ENCODE assay signal across 9 mouse cellular contexts in genomic region chr7:120865832-120866231, GRCm38 (mm10). TPM values are rescaled to one million over a fixed set of nuclear protein-coding genes. Genes with fewer than 3 reads are reported as not detected.
DNase-seq lines count a peak whose midpoint lies in the region; ATAC-seq and TF ChIP-seq lines count a peak whose summit lies in the region.
"Had no signal": no experiment of that assay in that cellular context is flagged by ENCODE, and none has a peak within 500 bp of the region (broad histone marks: within the 10 kb centered on the region; RNA-seq: fewer than 3 reads in every experiment).

No protein-coding gene starts in this region.

- peaks cover 3% of the 10 kb centered on the region; the same call in 1 of the 2 replicates for H3K27me3 ChIP-seq in forebrain, embryonic 12.5 days
- no peaks in the 10 kb centered on the region for H3K27me3 ChIP-seq in forebrain, embryonic 16.5 days (replicated peaks; ENCODE audit: control insufficient read depth, insufficient read depth, low read length)
- no peaks in the 10 kb centered on the region for H3K27me3 ChIP-seq in heart, postnatal 0 days (ENCODE audit: control insufficient read depth, insufficient read depth, low read length)
- no peaks in the 10 kb centered on the region for H3K27me3 ChIP-seq in liver, embryonic 11.5 days (replicated peaks; ENCODE audit: control insufficient read depth, insufficient read depth, low read length)
- no peaks in the 10 kb centered on the region for H3K27me3 ChIP-seq in myocyte (ENCODE audit: control insufficient read depth, insufficient read depth, insufficient read length)
- H3K27me3 ChIP-seq: CH12.LX had no signal

- H3K9ac ChIP-seq in forebrain, embryonic 12.5 days: no peak overlapping the region
- H3K9ac ChIP-seq in forebrain, embryonic 16.5 days (replicated peaks; ENCODE audit: low read depth, low read length): no peak overlapping the region
- H3K9ac ChIP-seq in heart, postnatal 0 days (replicated peaks; ENCODE audit: low read depth, low read length): no peak overlapping the region; the same call in 1 of the 2 replicates
- H3K9ac ChIP-seq in liver, embryonic 11.5 days (ENCODE audit: low read depth, low read length): peak overlapping the region; percentile 48

- ATAC-seq in forebrain, embryonic 12.5 days (ENCODE audit: low FRiP score): no peak
- no peak for ATAC-seq in forebrain, embryonic 16.5 days
- peak; percentile 48 for ATAC-seq in common myeloid progenitor, adult 5-6 weeks (replicated peaks; ENCODE audit: low read depth, poor library complexity, severe bottlenecking)
- ATAC-seq in heart, postnatal 0 days (ENCODE audit: insufficient read depth, low read depth): peak; percentile 71
- ATAC-seq in liver, embryonic 11.5 days (replicated peaks; ENCODE audit: low FRiP score): peak; percentile 73

- H3K4me3 ChIP-seq in forebrain, embryonic 12.5 days (replicated peaks): no peak overlapping the region
- H3K4me3 ChIP-seq in forebrain, embryonic 16.5 days (replicated peaks; ENCODE audit: low read length): no peak overlapping the region
- H3K4me3 ChIP-seq in heart, postnatal 0 days (ENCODE audit: low read depth, low read length): no peak overlapping the region
- H3K4me3 ChIP-seq in liver, embryonic 11.5 days (ENCODE audit: low read depth, low read length): no peak overlapping the region
- H3K4me3 ChIP-seq in myocyte: no peak overlapping the region

- H3ac ChIP-seq in myocyte (ENCODE audit: control insufficient read depth, insufficient read length): no peak overlapping the region

- H3K79me2 ChIP-seq in myocyte (ENCODE audit: control insufficient read depth, insufficient read depth): peaks cover 10% of the 10 kb centered on the region

- no peak overlapping the region for H3K4me2 ChIP-seq in forebrain, embryonic 12.5 days
- H3K4me2 ChIP-seq in forebrain, embryonic 16.5 days (ENCODE audit: low read length): no peak overlapping the region
- no peak overlapping the region for H3K4me2 ChIP-seq in heart, postnatal 0 days (ENCODE audit: low read depth, low read length)
- H3K4me2 ChIP-seq in liver, embryonic 11.5 days: peak overlapping the region; percentile 24
- peak overlapping the region; percentile 72 for H3K4me2 ChIP-seq in myocyte (ENCODE audit: low read depth)

- 54% methylated on average over 4 of the region's 4 CpGs for WGBS in forebrain, embryonic 12.5 days
- 59% methylated on average over 4 of the region's 4 CpGs for whole genome bisulfite sequencing in forebrain, embryonic 16.5 days
- WGBS in heart, postnatal 0 days: 37% methylated on average over 4 of the region's 4 CpGs
- WGBS in liver, embryonic 11.5 days: 42% methylated on average over 4 of the region's 4 CpGs

- no peak for TF ChIP-seq EP300 in heart, postnatal 0 days (IDR thresholded peaks at IDR 0.05; ENCODE audit: low read depth)

- H3K27ac ChIP-seq in forebrain, embryonic 12.5 days: peak overlapping the region; percentile 83
- H3K27ac ChIP-seq in forebrain, embryonic 16.5 days (ENCODE audit: low read length): no peak overlapping the region
- peak overlapping the region; percentile 89 for H3K27ac ChIP-seq in heart, postnatal 0 days (ENCODE audit: low read depth)
- peak overlapping the region; percentile 80 for H3K27ac ChIP-seq in liver, embryonic 11.5 days (ENCODE audit: low read depth, low read length)

- DNase-seq in heart, postnatal 0 days (ENCODE audit: low spot score): peak; percentile 64
- DNase-seq in liver, embryonic 11.5 days (ENCODE audit: low spot score): no peak
- no peak for DNase-seq in ovary, postnatal 10 days (ENCODE audit: low spot score)
- DNase-seq in right cerebral cortex, postnatal 36 days (ENCODE audit: low spot score in 2 of 2): no peak

- no peak for TF ChIP-seq CTCF in heart, postnatal 0 days (IDR thresholded peaks at IDR 0.05; ENCODE audit: low read depth)

- peaks cover 49% of the 10 kb centered on the region for H3K4me1 ChIP-seq in forebrain, embryonic 12.5 days
- peaks cover 8% of the 10 kb centered on the region for H3K4me1 ChIP-seq in forebrain, embryonic 16.5 days (replicated peaks; ENCODE audit: control insufficient read depth, insufficient read depth, low read length)
- H3K4me1 ChIP-seq in heart, postnatal 0 days (ENCODE audit: control insufficient read depth, insufficient read depth): peaks cover 72% of the 10 kb centered on the region
- H3K4me1 ChIP-seq in liver, embryonic 11.5 days (replicated peaks; ENCODE audit: control insufficient read depth, insufficient read depth, low read length): peaks cover 77% of the 10 kb centered on the region

- no peaks in the 10 kb centered on the region for H3K36me3 ChIP-seq in forebrain, embryonic 12.5 days (replicated peaks)
- no peaks in the 10 kb centered on the region; the same call in 1 of the 2 replicates for H3K36me3 ChIP-seq in forebrain, embryonic 16.5 days (ENCODE audit: control insufficient read depth, insufficient read depth)
- no peaks in the 10 kb centered on the region for H3K36me3 ChIP-seq in heart, postnatal 0 days (replicated peaks; ENCODE audit: control insufficient read depth, insufficient read depth, low read length)
- no peaks in the 10 kb centered on the region for H3K36me3 ChIP-seq in liver, embryonic 11.5 days (ENCODE audit: control insufficient read depth, insufficient read depth, low read length)
- H3K36me3 ChIP-seq in myocyte (ENCODE audit: control insufficient read depth, insufficient read depth): no peaks in the 10 kb centered on the region

- no peak for TF ChIP-seq POLR2A in myocyte (IDR thresholded peaks at IDR 0.05; ENCODE audit: insufficient read length, low read depth)

- H3K9me3 ChIP-seq in forebrain, embryonic 12.5 days: no peaks in the 10 kb centered on the region
- no peaks in the 10 kb centered on the region for H3K9me3 ChIP-seq in forebrain, embryonic 16.5 days (ENCODE audit: control insufficient read depth, low read length)
- no peaks in the 10 kb centered on the region for H3K9me3 ChIP-seq in heart, postnatal 0 days (replicated peaks; ENCODE audit: control insufficient read depth, low read length)
- H3K9me3 ChIP-seq in liver, embryonic 11.5 days (ENCODE audit: control insufficient read depth, low read length): no peaks in the 10 kb centered on the region

TF ChIP-seq in myocyte, 11 proteins besides CTCF, POLR2A, EP300 and RAD21:
- TF ChIP-seq SRF (IDR thresholded peaks at IDR 0.05; ENCODE audit: control insufficient read depth, insufficient read length, low read depth): peak; percentile 36
- no peak for TF ChIP-seq CEBPB (IDR thresholded peaks at IDR 0.05; ENCODE audit: insufficient read depth, poor library complexity, severe bottlenecking)
- peak in 1 of 3 experiments; percentile 54 for TF ChIP-seq MYOD1 (IDR thresholded peaks at IDR 0.05; ENCODE audit: control insufficient read depth in 1 of 3, insufficient read length in 2 of 3, low read depth in 2 of 3)

RNA-seq across cellular contexts. Expression of gene Eef2k, which starts 23.2 kb away (rescaled TPM):
- polyA plus RNA-seq in forebrain, embryonic 12.5 days (2016; fragmentation: Nextera tagmentation; extraction: Ambion mirVana): 20.6 and 21.3 TPM in 2 replicates
- polyA plus RNA-seq in forebrain, embryonic 16.5 days (2015; fragmentation: Nextera tagmentation; extraction: Ambion mirVana): 38.9 and 40.3 TPM in 2 replicates
- total RNA-seq in common myeloid progenitor, adult 5-6 weeks (2017): 73.9 and 95.6 TPM in 2 replicates
- total RNA-seq in heart, postnatal 0 days (2014; rRNA removed; ENCODE audit: low replicate concordance): 31.9 and 48.2 TPM in 2 replicates
- 22.7 and 23.6 TPM in 2 replicates for polyA plus RNA-seq in heart, postnatal 0 days (2015; fragmentation: Nextera tagmentation; extraction: Ambion mirVana)
- 21.2 and 23.2 TPM in 2 replicates for polyA plus RNA-seq in liver, embryonic 11.5 days (2014; fragmentation: Nextera tagmentation; extraction: Ambion mirVana)
- 32.3 TPM for polyA plus RNA-seq in myocyte (2012; fragmentation: generic; extraction: Trizol)

RNA-seq across cellular contexts. Expression of gene Polr3e, which starts 51.7 kb away (rescaled TPM):
- polyA plus RNA-seq in forebrain, embryonic 12.5 days (2016; fragmentation: Nextera tagmentation; extraction: Ambion mirVana): 33.5 and 34.9 TPM in 2 replicates
- 32.6 and 34.5 TPM in 2 replicates for polyA plus RNA-seq in forebrain, embryonic 16.5 days (2015; fragmentation: Nextera tagmentation; extraction: Ambion mirVana)
- 26.9 and 30.3 TPM in 2 replicates for total RNA-seq in common myeloid progenitor, adult 5-6 weeks (2017)
- 14.5 and 20.6 TPM in 2 replicates for total RNA-seq in heart, postnatal 0 days (2014; rRNA removed; ENCODE audit: low replicate concordance)
- 11.5 and 12.2 TPM in 2 replicates for polyA plus RNA-seq in heart, postnatal 0 days (2015; fragmentation: Nextera tagmentation; extraction: Ambion mirVana)
- polyA plus RNA-seq in liver, embryonic 11.5 days (2014; fragmentation: Nextera tagmentation; extraction: Ambion mirVana): 30.0 and 31.3 TPM in 2 replicates
- polyA plus RNA-seq in myocyte (2012; fragmentation: generic; extraction: Trizol): 12.0 TPM

RNA-seq across cellular contexts. Expression of gene Gm5737, which starts 53.7 kb away (rescaled TPM):
- polyA plus RNA-seq in forebrain, embryonic 12.5 days (2016; fragmentation: Nextera tagmentation; extraction: Ambion mirVana): not detected in 2 replicates
- not detected in 2 replicates for polyA plus RNA-seq in forebrain, embryonic 16.5 days (2015; fragmentation: Nextera tagmentation; extraction: Ambion mirVana)
- not detected in 2 replicates for total RNA-seq in common myeloid progenitor, adult 5-6 weeks (2017)
- total RNA-seq in heart, postnatal 0 days (2014; rRNA removed; ENCODE audit: low replicate concordance): not detected in 2 replicates
- not detected in 2 replicates for polyA plus RNA-seq in heart, postnatal 0 days (2015; fragmentation: Nextera tagmentation; extraction: Ambion mirVana)
- not detected in 2 replicates for polyA plus RNA-seq in liver, embryonic 11.5 days (2014; fragmentation: Nextera tagmentation; extraction: Ambion mirVana)
- not detected for polyA plus RNA-seq in myocyte (2012; fragmentation: generic; extraction: Trizol)
- total RNA-seq: CH12.LX had no signal

Comparison
In these comparisons a context has a peak if more than half of its experiments do, and no peak if none do; other contexts are left out.
1. ATAC-seq: peak in common myeloid progenitor, adult 5-6 weeks (single experiment), heart, postnatal 0 days (single experiment) and liver, embryonic 11.5 days (single experiment); none in forebrain, embryonic 12.5 days (single experiment) and forebrain, embryonic 16.5 days (single experiment).
2. H3K4me2 ChIP-seq: peak in liver, embryonic 11.5 days (single experiment) and myocyte (single experiment); none in forebrain, embryonic 12.5 days (single experiment), forebrain, embryonic 16.5 days (single experiment) and heart, postnatal 0 days (single experiment).